Mouse (Mus musculus) kidney, adult 2 months (tissue): Measurements from ENCODE around the gene Frmpd1.

Experiments used
- CTCF ChIP-seq: fragments of 200-500 bp; conservative IDR thresholded peaks from 2 replicates; pipeline ENCODE4 v1.5.1; 2011; ENCODE audit warnings: low read depth, mild to moderate bottlenecking, control low read depth, low read length, moderate library complexity, mixed read lengths; ENCODE audit not compliant: insufficient read depth, insufficient read length
- POLR2A ChIP-seq: fragments of 200-500 bp; IDR thresholded peaks from one replicate; pipeline ENCODE4 v1.6.1; 2011; ENCODE audit warnings: low read depth, low read length, control low read depth

- TF ChIP-seq CTCF (no peak), POLR2A (no peak)
Measured at GRCm38 (mm10) chr4:45251265-45251664, 66.6 kb downstream of the Frmpd1 start.
